Mouse (Mus musculus): Measurements from ENCODE around the gene Asf1a. TPM values are rescaled to one million over a fixed set of nuclear protein-coding genes. Genes with fewer than 3 reads are reported as not detected.
"Not testable (repeated sequence)": the region's sequence is repeated elsewhere in the genome, so short reads cannot be mapped to it uniquely, and the experiment has no call there.

Asf1a gene
- 10 to 100 TPM; 16.7 to 17.2 TPM for total RNA-seq (2021)
- long read RNA-seq, experiment 1, transcript Asf1a-201 (4 exons, 2,201 nt) = major isoform, 27 of 29 reads
- long read RNA-seq, experiment 1, partial matches to known transcripts = 1 of 29 reads
- long read RNA-seq, experiment 1, other reads (novel, unspliced or antisense) = 1 of 29 reads
- long read RNA-seq, experiment 2, transcript Asf1a-201 (4 exons, 2,201 nt) = major isoform, 28 of 29 reads
- long read RNA-seq, experiment 2, partial matches to known transcripts = 1 of 29 reads
- long read RNA-seq, experiment 2, other reads (novel, unspliced or antisense) = 0 of 29 reads

- DNase-seq = peak; percentile 97
These were observed at the start of gene Asf1a for GRCm38 (mm10) chr10:53596677-53597120. TSS of gene Asf1a (plus strand) at chr10:53596757.

GRCm38 (mm10) chr10:53562001-53562400 is 34.6 kb upstream of the Asf1a start:
- DNase-seq = no peak

DNA sequence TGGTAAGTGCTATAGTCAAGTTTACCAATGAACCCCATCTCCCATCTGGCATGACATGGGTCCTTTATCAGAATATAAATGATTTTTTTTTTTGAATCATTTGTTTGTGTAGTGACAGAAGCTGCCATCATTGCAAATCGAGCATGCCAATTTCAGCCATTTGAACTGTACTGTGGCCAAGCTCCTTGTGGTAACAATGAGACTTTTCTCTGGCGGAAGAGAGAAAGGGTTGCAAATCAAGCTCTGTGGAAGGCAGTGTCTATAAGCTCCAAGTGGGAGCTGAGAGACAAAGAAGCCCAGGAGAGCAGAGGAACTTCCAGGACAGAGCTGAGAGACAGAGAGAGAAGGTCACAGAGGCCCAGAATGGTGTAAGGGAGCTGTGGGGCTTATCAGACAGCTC is 31.0 kb upstream of the Asf1a start:
- DNase-seq = no peak

DNA sequence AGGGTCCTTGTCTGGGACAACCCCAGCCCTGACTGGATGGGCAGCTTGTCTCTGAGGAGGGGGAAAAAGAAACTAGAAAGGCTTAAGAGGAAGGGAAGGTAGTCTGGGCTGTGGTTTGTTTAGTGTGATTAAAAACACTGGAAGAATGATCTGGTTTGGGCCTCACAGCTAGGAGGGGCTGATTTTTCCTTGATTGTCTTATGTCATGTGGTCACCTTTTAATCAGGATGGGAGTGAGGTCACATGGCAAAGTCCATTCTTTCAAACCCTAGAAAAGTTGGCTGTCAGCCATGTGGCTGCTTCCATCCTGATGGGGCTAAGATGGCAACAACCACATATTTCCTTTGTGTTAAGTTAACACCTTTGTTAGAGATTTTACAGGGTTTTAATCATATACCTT is 28.0 kb upstream of the Asf1a start:
- no peak for DNase-seq

DNA sequence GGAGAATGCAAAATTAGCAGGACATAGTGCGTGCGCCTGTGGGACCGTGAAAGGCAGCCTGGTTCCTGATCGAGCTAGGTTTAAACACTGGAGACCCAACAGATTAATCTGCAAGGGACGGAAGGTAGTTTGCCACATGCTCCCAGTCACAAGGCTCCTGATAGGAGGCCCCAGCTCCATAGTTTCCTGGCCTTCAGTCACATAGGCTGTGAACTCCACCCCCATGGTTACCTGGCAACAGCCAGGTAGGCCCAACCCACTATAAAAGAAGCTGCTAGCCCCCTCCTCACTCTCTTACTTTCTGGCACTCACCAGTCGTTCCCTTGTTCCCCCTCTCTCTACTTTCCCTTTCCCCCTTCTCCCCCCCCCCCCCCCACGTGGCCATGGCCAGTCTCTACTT is 16.4 kb upstream of the Asf1a start:
- DNase-seq = no peak

- peak; percentile 35 for DNase-seq
These were observed 15.9 kb upstream of the Asf1a start for GRCm38 (mm10) chr10:53580621-53581081.

DNA sequence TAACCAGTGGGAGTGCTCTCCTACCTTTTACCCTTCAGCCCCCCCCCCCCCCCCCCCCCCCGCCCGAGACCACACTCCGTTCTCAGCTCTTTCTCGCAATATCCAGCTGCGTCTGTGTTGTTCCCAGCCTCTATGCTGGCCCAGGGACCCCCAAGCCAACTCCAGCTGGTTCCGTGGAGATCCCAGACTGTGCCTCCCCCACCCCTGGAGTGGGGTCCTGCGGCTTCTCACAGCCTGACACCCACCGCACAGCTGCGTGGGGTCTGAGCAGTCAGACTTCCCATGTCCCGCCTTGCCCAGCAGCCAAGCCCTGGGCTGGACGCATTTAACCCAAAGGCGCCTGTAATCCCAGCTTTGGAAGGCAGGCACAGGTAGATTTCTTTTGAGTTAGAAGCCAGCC is 15.5 kb upstream of the Asf1a start:
- no peak for DNase-seq

GRCm38 (mm10) chr10:53585777-53586176 is 10.8 kb upstream of the Asf1a start:
- DNase-seq = no peak

GRCm38 (mm10) chr10:53595744-53596676 is 547 bp upstream of the Asf1a start:
- DNase-seq = no peak

GRCm38 (mm10) chr10:53597121-53597881 is 744 bp downstream of the Asf1a start:
- DNase-seq = peak; percentile 41

DNA sequence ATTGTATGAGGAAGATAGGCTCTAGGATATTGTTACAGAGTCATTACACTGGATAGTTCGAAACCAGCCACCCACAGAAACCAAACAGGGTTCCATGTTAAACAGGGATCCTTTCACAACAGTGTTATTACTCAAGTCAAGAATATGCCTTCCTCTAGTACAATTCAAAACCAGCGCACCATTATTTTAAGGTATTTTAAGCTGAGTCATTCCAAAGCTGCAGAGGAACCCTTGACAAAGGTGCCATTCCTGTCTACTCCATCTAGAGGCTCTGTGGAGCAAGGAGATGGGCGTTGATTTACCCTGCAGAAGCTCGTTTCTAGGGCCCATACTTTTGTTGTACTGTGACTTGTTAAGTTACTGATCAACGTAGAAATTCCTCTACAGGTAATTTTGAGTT is 2.3 kb downstream of the Asf1a start:
- no peak for DNase-seq

- no peak for DNase-seq
These were observed 8.8 kb downstream of the Asf1a start for GRCm38 (mm10) chr10:53605328-53605727.

DNA sequence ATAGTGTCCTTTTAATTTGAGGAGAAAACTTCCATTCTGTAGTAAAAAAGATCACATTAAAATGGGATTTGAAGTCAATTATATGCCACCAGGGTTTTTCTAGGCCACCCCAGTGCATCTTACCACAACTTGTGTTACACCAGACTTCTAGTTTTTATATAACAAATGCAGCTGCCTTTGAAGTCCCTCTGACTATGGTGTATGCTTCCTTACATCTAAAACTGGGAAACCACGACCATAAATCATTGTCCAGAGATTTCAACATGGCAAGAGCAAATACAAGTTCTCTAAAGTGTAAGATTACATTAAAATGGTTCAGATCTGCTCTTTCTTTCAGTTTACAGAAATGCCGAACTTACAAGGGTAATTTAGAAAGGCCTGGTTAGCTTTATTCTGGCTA is 11.7 kb downstream of the Asf1a start:
- DNase-seq = no peak

- DNase-seq = no peak
These were observed 15.6 kb downstream of the Asf1a start for GRCm38 (mm10) chr10:53612172-53612571.

DNA sequence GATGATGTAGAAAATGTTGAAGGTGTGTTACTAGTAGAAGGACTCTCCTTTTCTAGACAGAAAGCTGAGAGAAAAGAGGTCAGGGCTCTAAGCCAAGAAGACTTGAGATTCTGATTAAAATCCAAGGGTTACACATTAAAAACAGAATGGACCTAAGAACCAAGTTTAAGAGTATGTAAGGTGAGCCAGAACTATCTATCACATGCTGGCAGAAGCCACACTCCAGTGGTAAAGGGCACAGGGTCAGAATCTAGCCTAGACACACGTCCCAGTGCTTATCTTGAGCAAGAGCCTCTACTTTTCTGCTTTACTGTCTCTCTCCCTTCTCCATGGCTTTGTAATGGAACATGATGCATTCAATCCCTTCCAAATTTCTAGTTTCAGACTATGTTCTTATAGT is 17.4 kb downstream of the Asf1a start:
- DNase-seq = no peak

DNA sequence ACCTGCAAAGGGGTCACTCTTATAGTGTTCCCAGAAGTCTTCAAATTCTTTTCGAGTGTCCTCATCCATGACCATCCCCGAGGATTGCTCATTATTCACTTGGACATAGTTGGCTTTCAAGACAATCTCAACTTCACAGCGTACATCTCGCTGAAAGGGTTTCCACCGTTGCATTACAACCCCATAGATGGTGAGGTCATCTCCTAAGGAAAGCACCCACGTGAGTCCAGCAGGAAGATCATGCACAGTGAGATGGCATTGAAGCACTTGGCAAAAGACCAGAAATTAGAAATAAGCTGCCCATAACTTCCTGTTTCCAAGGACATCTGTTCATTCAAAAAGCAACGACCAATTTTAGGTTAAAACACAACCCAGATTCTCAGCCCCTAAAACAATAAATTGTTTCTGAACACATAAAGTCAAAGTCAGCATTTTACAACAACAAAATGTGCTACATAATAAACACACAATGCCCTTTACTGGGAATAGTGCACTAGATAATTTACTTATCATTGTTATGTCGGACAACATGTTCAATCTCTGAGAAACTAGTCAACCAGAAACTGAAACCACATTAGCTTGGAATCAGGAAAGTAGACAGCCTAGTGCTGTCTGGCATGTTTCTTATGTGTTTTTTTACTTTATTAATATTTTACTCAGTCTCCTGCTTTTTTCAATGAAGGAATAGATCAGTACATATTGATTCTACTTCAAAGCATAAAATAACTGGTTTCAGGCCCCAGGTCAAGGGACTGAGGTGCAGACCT is 19.5 kb downstream of the Asf1a start:
- DNase-seq = no peak

GRCm38 (mm10) chr10:53629247-53629917 is 32.8 kb downstream of the Asf1a start:
- peak; percentile 84 for DNase-seq

GRCm38 (mm10) chr10:53629918-53630250 is 33.3 kb downstream of the Asf1a start:
- peak; percentile 97 for DNase-seq

GRCm38 (mm10) chr10:53630339-53630738 is 33.8 kb downstream of the Asf1a start, which contains the start of gene Mcm9:
TSS of gene Mcm9 (minus strand) at chr10:53630439.
- not testable (repeated sequence) for DNase-seq

GRCm38 (mm10) chr10:53634160-53634559 is 37.6 kb downstream of the Asf1a start:
- DNase-seq = no peak
